Mouse (Mus musculus) kidney, adult 9 months (tissue): ENCODE results near the gene Larp6.

Experiments
- DNase-seq: peaks from one replicate; pipeline ENCODE4 v3.0.0; 2022

Larp6 gene

GRCm38 (mm10) chr9:60768393-60768792 lies 55.6 kb downstream of the Larp6 start:
- DNase-seq: no peak

- DNase-seq: no peak
These were observed 56.9 kb downstream of the Larp6 start for GRCm38 (mm10) chr9:60769711-60770111.

- DNase-seq: no peak
These were observed 60.9 kb downstream of the Larp6 start for GRCm38 (mm10) chr9:60773713-60774112.

GRCm38 (mm10) chr9:60776899-60777298 lies 64.1 kb downstream of the Larp6 start:
- DNase-seq: no peak

- DNase-seq: no peak
These were observed 69.4 kb downstream of the Larp6 start for GRCm38 (mm10) chr9:60782057-60782789.

GRCm38 (mm10) chr9:60785069-60785468 lies 72.3 kb downstream of the Larp6 start:
- DNase-seq: no peak

- DNase-seq: no peak
These were observed 74.8 kb downstream of the Larp6 start for GRCm38 (mm10) chr9:60787517-60788110.
